Mouse (Mus musculus): ENCODE results near the gene Car11. TPM values are rescaled to one million over a fixed set of nuclear protein-coding genes. Genes with fewer than 3 reads are reported as not detected.

Gene Car11
- total RNA-seq, 2 experiments from 2014 or later: 184 to 211 TPM

- TF ChIP-seq CTCF (conservative IDR thresholded peaks at IDR 0.05): no peak
- peak overlapping the region; percentile 57 for H3K4me3 ChIP-seq
These were observed 815 bp downstream of the Car11 start for GRCm38 (mm10) chr7:45700301-45701015.

DNA sequence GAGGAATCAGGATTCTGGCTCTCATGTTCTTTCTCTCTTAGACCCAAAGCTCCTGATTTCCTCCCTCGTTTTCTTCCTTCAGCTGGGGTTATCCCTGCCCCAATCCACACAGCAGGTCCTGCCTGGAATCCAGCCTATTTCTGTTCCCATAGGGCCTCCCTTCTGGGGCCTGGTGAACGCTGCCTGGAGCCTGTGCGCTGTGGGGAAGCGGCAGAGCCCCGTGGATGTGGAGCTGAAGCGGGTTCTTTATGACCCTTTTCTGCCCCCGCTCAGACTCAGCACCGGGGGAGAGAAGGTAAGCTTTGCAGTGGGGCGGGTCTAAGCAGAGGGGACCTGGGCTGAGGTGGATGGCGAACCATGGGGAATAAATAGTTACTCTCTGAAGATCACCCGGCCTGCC lies 1.4 kb downstream of the Car11 start:
- no peak for TF ChIP-seq CTCF (conservative IDR thresholded peaks at IDR 0.05)
- DNase-seq (ENCODE audit: low spot score in 2 of 2): no peak
- H3K4me3 ChIP-seq: peak overlapping the region; percentile 57
- peak overlapping the region; percentile 98 for H3K27ac ChIP-seq

More at GRCm38 (mm10) chr7:45700301-45701015, 815 bp downstream of the Car11 start:
- DNase-seq (ENCODE audit: low spot score in 2 of 2): peak; percentile 83 to 87
- peak overlapping the region; percentile 98 for H3K27ac ChIP-seq

- no peak for DNase-seq (ENCODE audit: low spot score in 2 of 2)
- no peak for TF ChIP-seq CTCF (conservative IDR thresholded peaks at IDR 0.05)
- Histone ChIP-seq H3K4me3 (peak overlapping the region; percentile 57), H3K27ac (peak overlapping the region; percentile 98)
These were observed 2.0 kb downstream of the Car11 start for GRCm38 (mm10) chr7:45701607-45702006.

DNA sequence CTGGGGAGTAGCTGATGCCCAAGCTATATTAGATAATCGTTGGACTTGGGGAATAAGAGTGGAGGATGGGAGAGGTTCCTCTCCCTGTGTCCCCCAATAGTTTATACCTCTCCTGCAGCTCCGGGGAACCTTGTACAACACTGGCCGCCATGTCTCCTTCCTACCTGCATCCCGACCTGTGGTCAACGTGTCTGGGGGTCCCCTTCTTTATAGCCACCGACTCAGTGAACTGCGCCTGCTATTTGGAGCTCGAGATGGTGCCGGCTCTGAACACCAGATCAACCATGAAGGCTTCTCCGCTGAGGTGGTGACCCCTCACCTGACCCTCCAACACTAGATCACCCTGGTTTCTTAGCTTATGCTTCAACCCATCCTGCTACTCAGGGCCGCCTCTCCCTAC lies 2.7 kb downstream of the Car11 start:
- DNase-seq (ENCODE audit: low spot score in 2 of 2): no peak
- TF ChIP-seq CTCF (conservative IDR thresholded peaks at IDR 0.05): no peak
- no peak overlapping the region for H3K4me3 ChIP-seq

DNA sequence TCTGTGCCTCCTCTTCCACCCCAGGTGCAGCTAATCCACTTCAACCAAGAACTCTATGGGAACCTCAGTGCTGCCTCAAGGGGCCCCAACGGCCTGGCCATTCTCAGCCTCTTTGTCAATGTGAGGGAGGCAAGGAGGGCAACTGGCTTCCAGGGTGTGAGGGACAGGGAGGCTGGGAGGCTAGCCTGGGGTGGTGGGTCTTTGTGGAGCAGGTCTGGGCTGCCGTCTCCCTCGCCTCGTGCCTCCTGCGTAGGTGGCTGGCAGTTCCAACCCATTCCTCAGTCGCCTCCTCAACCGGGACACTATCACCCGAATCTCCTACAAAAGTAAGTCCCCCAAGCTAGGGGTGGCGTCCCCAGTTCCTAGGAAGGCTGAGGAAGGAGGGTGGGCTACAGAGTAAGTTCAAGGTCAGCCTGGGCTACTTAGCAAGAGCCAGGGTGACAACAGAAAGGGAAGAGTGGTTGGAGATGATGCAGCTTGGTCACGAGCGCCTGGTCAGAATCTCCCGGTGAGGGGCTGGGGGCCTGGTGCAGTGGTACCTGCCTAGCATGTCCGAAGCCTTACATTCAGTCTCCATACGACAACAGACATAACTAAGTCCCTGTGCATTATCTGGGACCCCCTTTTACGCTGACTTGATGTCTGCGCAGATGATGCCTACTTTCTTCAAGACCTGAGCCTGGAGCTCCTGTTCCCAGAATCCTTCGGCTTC lies 3.3 kb downstream of the Car11 start:
- peak overlapping the region; percentile 72; the same call in 1 of the 2 replicates for H3K4me3 ChIP-seq

More for the DNA sequence above, 2.7 kb downstream of the Car11 start:
- H3K27ac ChIP-seq: peak overlapping the region; percentile 99; the same call in 1 of the 2 replicates

DNA sequence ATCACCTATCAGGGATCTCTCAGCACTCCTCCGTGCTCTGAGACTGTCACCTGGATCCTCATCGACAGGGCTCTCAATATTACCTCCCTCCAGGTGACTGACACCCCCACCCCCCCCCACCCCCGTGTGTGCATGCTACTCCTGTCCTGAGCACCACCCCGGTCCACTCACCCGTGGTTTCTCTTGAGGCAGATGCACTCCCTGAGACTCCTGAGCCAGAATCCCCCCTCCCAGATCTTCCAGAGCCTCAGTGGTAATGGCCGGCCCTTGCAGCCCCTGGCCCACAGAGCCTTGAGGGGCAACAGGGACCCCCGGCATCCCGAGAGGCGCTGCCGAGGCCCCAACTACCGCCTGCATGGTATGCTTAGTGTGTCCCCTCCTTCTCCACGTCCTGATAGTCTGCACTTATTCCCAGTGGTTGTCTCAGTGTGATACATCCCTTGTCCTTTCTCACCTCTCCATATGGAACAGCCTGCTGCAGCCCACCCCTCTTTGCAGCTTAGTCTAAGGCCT lies 3.9 kb downstream of the Car11 start:
- no peak for DNase-seq (ENCODE audit: low spot score in 2 of 2)
- H3K27ac ChIP-seq: peak overlapping the region; percentile 99
- H3K4me3 ChIP-seq: peak overlapping the region; percentile 72
- no peak for TF ChIP-seq CTCF (conservative IDR thresholded peaks at IDR 0.05)

More for the DNA sequence above, 3.3 kb downstream of the Car11 start:
- DNase-seq (ENCODE audit: low spot score in 2 of 2): no peak
- H3K27ac ChIP-seq: peak overlapping the region; percentile 99
- no peak for TF ChIP-seq CTCF (conservative IDR thresholded peaks at IDR 0.05)

DNA sequence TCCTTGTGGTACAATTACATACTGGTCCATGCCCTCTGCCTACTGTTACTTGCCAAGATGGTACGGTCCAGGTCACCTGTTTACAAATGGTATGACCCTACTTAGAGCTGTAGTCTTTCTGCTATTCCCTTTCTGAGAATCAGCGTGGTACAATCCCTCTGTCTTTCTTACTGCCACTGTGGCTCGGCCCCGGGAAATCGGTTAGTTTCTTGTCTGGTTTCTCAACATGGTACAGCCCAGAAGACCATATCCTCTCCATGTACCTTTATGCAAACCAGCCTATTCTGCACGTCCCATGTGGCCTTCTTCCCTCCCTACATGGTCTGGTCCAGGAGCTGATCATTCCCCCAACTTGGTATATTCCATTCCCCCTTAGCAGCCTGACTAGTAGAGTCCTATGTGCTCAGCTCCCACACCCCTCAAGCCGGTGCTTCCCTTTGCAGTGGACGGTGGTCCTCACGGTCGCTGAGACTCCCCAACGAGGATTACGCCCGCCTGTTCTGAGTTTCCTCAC lies 4.5 kb downstream of the Car11 start:
- Histone ChIP-seq H3K4me3 (peak overlapping the region; percentile 72), H3K27ac (peak overlapping the region; percentile 99)
- no peak for TF ChIP-seq CTCF (conservative IDR thresholded peaks at IDR 0.05)
- peak; percentile 74 to 84 for DNase-seq (ENCODE audit: low spot score in 2 of 2)

- peak; percentile 99 to 100 for DNase-seq (ENCODE audit: low spot score in 2 of 2)
- Histone ChIP-seq H3K4me3 (peak within 1 kb of the TSS; percentile 72), H3K27ac (peak within 1 kb of the TSS; percentile 99)
- no peak for TF ChIP-seq CTCF (conservative IDR thresholded peaks at IDR 0.05)
These were observed 5.2 kb downstream of the Car11 start, which contains the start of gene Dbp for GRCm38 (mm10) chr7:45704730-45705442. Dbp (plus strand) TSS chr7:45705088.

- peak overlapping the region; percentile 99 for H3K27ac ChIP-seq
- no peak for DNase-seq (ENCODE audit: low spot score in 2 of 2)
- TF ChIP-seq CTCF (conservative IDR thresholded peaks at IDR 0.05): peak; percentile 47
- H3K4me3 ChIP-seq: peak overlapping the region; percentile 72
These were observed 5.8 kb downstream of the Car11 start for GRCm38 (mm10) chr7:45705443-45705864.

GRCm38 (mm10) chr7:45705873-45706281 lies 6.2 kb downstream of the Car11 start:
- peak overlapping the region; percentile 72 for H3K4me3 ChIP-seq
- peak; percentile 83 to 84 for DNase-seq (ENCODE audit: low spot score in 2 of 2)
- peak overlapping the region; percentile 99 for H3K27ac ChIP-seq
- TF ChIP-seq CTCF (conservative IDR thresholded peaks at IDR 0.05): no peak

DNA sequence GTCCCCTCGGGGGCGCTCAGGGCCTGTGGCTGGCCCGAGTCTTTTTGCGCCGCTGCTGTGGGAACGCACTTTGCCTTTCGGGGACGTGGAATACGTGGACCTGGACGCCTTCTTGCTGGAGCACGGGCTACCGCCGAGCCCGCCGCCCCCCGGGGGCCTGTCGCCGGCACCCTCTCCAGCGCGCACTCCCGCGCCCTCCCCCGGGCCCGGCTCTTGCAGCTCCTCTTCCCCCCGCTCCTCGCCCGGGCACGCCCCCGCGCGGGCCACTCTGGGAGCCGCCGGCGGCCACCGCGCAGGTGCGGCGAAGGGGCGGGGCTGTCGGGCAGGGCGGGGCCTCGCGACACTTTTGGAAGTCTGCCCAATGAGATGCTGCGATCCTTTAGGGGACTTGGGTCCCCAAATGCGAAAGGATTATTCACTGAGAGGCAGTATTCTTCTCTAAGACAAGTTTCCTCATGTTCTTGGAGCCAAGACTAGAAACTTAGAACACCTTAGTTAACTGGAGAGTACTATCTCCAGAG lies 7.1 kb downstream of the Car11 start:
- peak overlapping the region; percentile 72 for H3K4me3 ChIP-seq
- peak overlapping the region; percentile 99 for H3K27ac ChIP-seq
- TF ChIP-seq CTCF (conservative IDR thresholded peaks at IDR 0.05): peak; percentile 18; the same call in 1 of the 2 replicates
- peak; percentile 76 to 82 for DNase-seq (ENCODE audit: low spot score in 2 of 2)

GRCm38 (mm10) chr7:45707375-45707967 lies 7.8 kb downstream of the Car11 start:
- DNase-seq (ENCODE audit: low spot score in 2 of 2): peak; percentile 92 to 96
- H3K4me3 ChIP-seq: peak overlapping the region; percentile 72
- no peak for TF ChIP-seq CTCF (conservative IDR thresholded peaks at IDR 0.05)
- peak overlapping the region; percentile 99 for H3K27ac ChIP-seq
